Comparison of ENCODE assay signal across 12 mouse cellular contexts in the genomic region with DNA sequence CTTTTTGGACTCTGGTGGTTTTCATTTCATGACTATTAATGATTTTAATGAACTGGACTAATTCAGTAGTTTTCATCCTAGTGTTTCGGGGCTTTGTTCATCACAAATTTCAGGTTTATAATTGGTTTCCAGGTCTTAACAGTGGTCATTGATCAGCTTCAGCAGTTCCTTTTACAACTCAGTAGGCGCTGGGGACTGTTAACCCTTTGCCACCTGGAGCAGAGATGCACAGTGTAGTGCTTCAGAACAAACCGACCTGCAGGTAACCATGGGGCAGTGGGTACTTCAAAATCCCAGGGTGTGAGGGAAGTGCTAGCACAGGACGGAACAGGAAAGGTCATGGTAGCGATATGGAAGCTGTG.
DNase-seq lines count a peak whose midpoint lies in the region; ATAC-seq and TF ChIP-seq lines count a peak whose summit lies in the region.
"Had no signal": no experiment of that assay in that cellular context is flagged by ENCODE, and none has a peak within 500 bp of the region (broad histone marks: within the 10 kb centered on the region; RNA-seq: fewer than 3 reads in every experiment).

No protein-coding gene starts in this region.

- DNase-seq in layer of hippocampus, adult 2 months (ENCODE audit: low spot score in 2 of 2) = no peak
- DNase-seq in layer of hippocampus, adult 18-20 months (ENCODE audit: low spot score in 2 of 2) = no peak
- peak; percentile 10 for DNase-seq in retina, postnatal 1 day
- DNase-seq in adipocyte (ENCODE audit: low spot score) = no peak
- DNase-seq: adrenal gland, postnatal 14 days; heart, adult 18-20 months; kidney, adult 8-10 months; lung, embryonic 14.5 days had no signal

- H3K4me2 ChIP-seq in forebrain, embryonic 16.5 days (ENCODE audit: low read length) = peak overlapping the region; percentile 31
- peak overlapping the region; percentile 39 for H3K4me2 ChIP-seq in midbrain, embryonic 12.5 days (replicated peaks)
- H3K4me2 ChIP-seq: lung, embryonic 14.5 days had no signal

- H3K9ac ChIP-seq in forebrain, embryonic 16.5 days (replicated peaks; ENCODE audit: low read depth, low read length) = no peak overlapping the region
- no peak overlapping the region for H3K9ac ChIP-seq in midbrain, embryonic 12.5 days (replicated peaks)
- H3K9ac ChIP-seq: lung, embryonic 14.5 days had no signal

- H3K27ac ChIP-seq in layer of hippocampus, adult 2 months = no peak overlapping the region
- H3K27ac ChIP-seq in forebrain, embryonic 16.5 days (ENCODE audit: low read length) = no peak overlapping the region
- H3K27ac ChIP-seq in midbrain, embryonic 12.5 days (replicated peaks) = no peak overlapping the region; the same call in 1 of the 2 replicates

- peaks cover 15% of the 10 kb centered on the region for H3K4me1 ChIP-seq in forebrain, embryonic 16.5 days (replicated peaks; ENCODE audit: control insufficient read depth, insufficient read depth, low read length)
- peaks cover 20% of the 10 kb centered on the region for H3K4me1 ChIP-seq in midbrain, embryonic 12.5 days
- H3K4me1 ChIP-seq: megakaryocyte, embryonic 14.5 days had no signal

- no peak for TF ChIP-seq CTCF in layer of hippocampus, adult 2 months (conservative IDR thresholded peaks at IDR 0.05)

- H3K9me3 ChIP-seq in forebrain, embryonic 16.5 days (ENCODE audit: control insufficient read depth, low read length) = no peaks in the 10 kb centered on the region
- no peaks in the 10 kb centered on the region for H3K9me3 ChIP-seq in midbrain, embryonic 12.5 days

- no peaks in the 10 kb centered on the region for H3K36me3 ChIP-seq in forebrain, embryonic 16.5 days (ENCODE audit: control insufficient read depth, insufficient read depth)
- H3K36me3 ChIP-seq in midbrain, embryonic 12.5 days = no peaks in the 10 kb centered on the region

- H3K27me3 ChIP-seq in forebrain, embryonic 16.5 days (replicated peaks; ENCODE audit: control insufficient read depth, insufficient read depth, low read length) = no peaks in the 10 kb centered on the region
- no peaks in the 10 kb centered on the region for H3K27me3 ChIP-seq in midbrain, embryonic 12.5 days
- H3K27me3 ChIP-seq: megakaryocyte, embryonic 14.5 days had no signal

- ATAC-seq in forebrain, embryonic 16.5 days = peak; percentile 80
- ATAC-seq in midbrain, embryonic 12.5 days (ENCODE audit: low FRiP score, low read depth) = peak; percentile 82
- no peak for ATAC-seq in megakaryocyte progenitor cell, adult 5-6 weeks (replicated peaks; ENCODE audit: poor library complexity)

- 6% methylated on average over 5 of the region's 5 CpGs for WGBS in forebrain, embryonic 16.5 days
- WGBS in midbrain, embryonic 12.5 days = 25% methylated on average over 5 of the region's 5 CpGs

- peak overlapping the region; percentile 35; the same call in 1 of the 2 replicates for H3K4me3 ChIP-seq in layer of hippocampus, adult 2 months
- H3K4me3 ChIP-seq in forebrain, embryonic 16.5 days (replicated peaks; ENCODE audit: low read length) = no peak overlapping the region
- peak overlapping the region; percentile 12 for H3K4me3 ChIP-seq in midbrain, embryonic 12.5 days
- H3K4me3 ChIP-seq: megakaryocyte, embryonic 14.5 days had no signal
